8 mouse cellular contexts compared by ENCODE assay signal in the genomic region with DNA sequence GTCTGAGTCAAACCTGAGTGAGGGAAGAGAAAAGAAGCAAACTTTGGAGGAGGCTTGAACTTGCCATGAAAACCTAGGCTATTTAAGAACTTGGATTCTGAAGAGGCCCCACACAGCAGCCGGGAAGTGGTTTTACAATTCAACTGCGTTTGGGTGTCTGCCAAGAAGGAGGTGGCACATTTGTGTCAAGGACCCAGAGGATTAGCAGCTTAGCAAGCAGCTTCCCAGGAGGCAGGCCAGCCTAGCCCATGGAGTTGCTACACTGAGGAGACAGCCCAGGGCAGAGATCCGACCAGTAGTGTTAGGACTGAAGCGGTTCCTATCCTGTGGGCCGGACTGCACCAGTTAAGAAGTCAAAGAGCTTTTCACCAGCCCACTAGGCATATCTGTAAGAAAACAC.
DNase-seq lines count a peak whose midpoint lies in the region; ATAC-seq lines count a peak whose summit lies in the region.

No protein-coding gene starts in this region.

- H3K27me3 ChIP-seq in midbrain, embryonic 14.5 days (ENCODE audit: control insufficient read depth, insufficient read depth, low read length): no peaks in the 10 kb centered on the region
- no peaks in the 10 kb centered on the region for H3K27me3 ChIP-seq in midbrain, embryonic 11.5 days (ENCODE audit: control insufficient read depth, insufficient read depth, low read length)

- no peaks in the 10 kb centered on the region for H3K9me3 ChIP-seq in midbrain, embryonic 14.5 days (ENCODE audit: control insufficient read depth, low read length)
- no peaks in the 10 kb centered on the region for H3K9me3 ChIP-seq in midbrain, embryonic 11.5 days (ENCODE audit: control insufficient read depth, low read length)

- WGBS in midbrain, embryonic 14.5 days: 46% methylated on average over 5 of the region's 5 CpGs
- 71% methylated on average over 5 of the region's 5 CpGs for WGBS in midbrain, embryonic 11.5 days

- no peak overlapping the region for H3K4me3 ChIP-seq in midbrain, embryonic 14.5 days (replicated peaks; ENCODE audit: low read depth, low read length)
- no peak overlapping the region for H3K4me3 ChIP-seq in midbrain, embryonic 11.5 days (ENCODE audit: low read depth, low read length)

- ATAC-seq in midbrain, embryonic 14.5 days (ENCODE audit: low FRiP score, low TSS enrichment): no peak; the same call in 1 of the 2 replicates
- ATAC-seq in midbrain, embryonic 11.5 days (ENCODE audit: low FRiP score): no peak
- ATAC-seq in hematopoietic stem cell, adult 5-6 weeks (replicated peaks in 1 of 2; ENCODE audit: insufficient read depth in 1 of 2, low FRiP score in 2 of 2, low TSS enrichment in 1 of 2, low read depth in 1 of 2, poor library complexity in 2 of 2, severe bottlenecking in 2 of 2): peak; percentile 36 to 38

- no peak overlapping the region for H3K4me2 ChIP-seq in midbrain, embryonic 14.5 days (ENCODE audit: low read length)
- no peak overlapping the region for H3K4me2 ChIP-seq in midbrain, embryonic 11.5 days

- H3K9ac ChIP-seq in midbrain, embryonic 14.5 days (replicated peaks; ENCODE audit: low read length): no peak overlapping the region
- H3K9ac ChIP-seq in midbrain, embryonic 11.5 days (ENCODE audit: low read length): no peak overlapping the region

- peak; percentile 24 to 31 for DNase-seq in cerebellum, postnatal 10 days
- DNase-seq in cerebellum, adult 11 months: no peak
- peak; percentile 81 for DNase-seq in midbrain, embryonic 14.5 days
- no peak for DNase-seq in midbrain, embryonic 11.5 days (ENCODE audit: low spot score, missing footprints)
- DNase-seq in lung, postnatal 25 days (ENCODE audit: low spot score): peak; percentile 56
- no peak for DNase-seq in thymus, postnatal 0 days (ENCODE audit: low spot score)
- no peak for DNase-seq in gastrocnemius, adult 8-10 months (ENCODE audit: low spot score in 2 of 2)

- no peak overlapping the region for H3K27ac ChIP-seq in midbrain, embryonic 14.5 days (replicated peaks; ENCODE audit: low read depth, low read length)
- no peak overlapping the region for H3K27ac ChIP-seq in midbrain, embryonic 11.5 days (ENCODE audit: low read depth, low read length)

- no peaks in the 10 kb centered on the region for H3K36me3 ChIP-seq in midbrain, embryonic 14.5 days (ENCODE audit: control insufficient read depth, insufficient read depth, low read length)
- H3K36me3 ChIP-seq in midbrain, embryonic 11.5 days (ENCODE audit: control insufficient read depth, insufficient read depth, low read length): no peaks in the 10 kb centered on the region

- H3K4me1 ChIP-seq in midbrain, embryonic 14.5 days (ENCODE audit: control insufficient read depth, insufficient read depth, low read length): no peaks in the 10 kb centered on the region
- no peaks in the 10 kb centered on the region for H3K4me1 ChIP-seq in midbrain, embryonic 11.5 days (ENCODE audit: control insufficient read depth, insufficient read depth, low read length)

Comparison
In these comparisons a context has a peak if more than half of its experiments do, and no peak if none do; other contexts are left out.
1. DNase-seq: peak in cerebellum, postnatal 10 days (2 of 2), midbrain, embryonic 14.5 days (single experiment) and lung, postnatal 25 days (single experiment); none in cerebellum, adult 11 months (single experiment), midbrain, embryonic 11.5 days (single experiment), thymus, postnatal 0 days (single experiment) and gastrocnemius, adult 8-10 months (0 of 2).
2. ATAC-seq: peak in hematopoietic stem cell, adult 5-6 weeks (2 of 2); none in midbrain, embryonic 14.5 days (single experiment) and midbrain, embryonic 11.5 days (single experiment).